Mouse (Mus musculus) ES-E14 (cell line): ENCODE results near the gene Sh3tc1.

ENCODE experiments used
- CHD2 ChIP-seq: IDR thresholded peaks from 2 replicates; pipeline ENCODE4 v1.6.1; 2014; ENCODE audit warnings: mild to moderate bottlenecking, low read depth, low read length, inconsistent platforms
- HCFC1 ChIP-seq: IDR thresholded peaks from 2 replicates; pipeline ENCODE4 v1.6.1; 2012; ENCODE audit warnings: low read length, inconsistent platforms, borderline replicate concordance; ENCODE audit not compliant: insufficient read depth
- MAFK ChIP-seq: IDR thresholded peaks from 2 replicates; pipeline ENCODE4 v1.6.1; 2014; ENCODE audit warnings: mild to moderate bottlenecking, low read depth, low read length, inconsistent platforms; ENCODE audit not compliant: insufficient read depth
- ZC3H11A ChIP-seq: IDR thresholded peaks from 2 replicates; pipeline ENCODE4 v1.6.1; 2012; ENCODE audit warnings: low read depth, mild to moderate bottlenecking, inconsistent platforms, low read length, borderline replicate concordance
- ZNF384 ChIP-seq: IDR thresholded peaks from 2 replicates; pipeline ENCODE4 v1.6.1; 2012; ENCODE audit warnings: low read depth, low read length, inconsistent platforms

DNA sequence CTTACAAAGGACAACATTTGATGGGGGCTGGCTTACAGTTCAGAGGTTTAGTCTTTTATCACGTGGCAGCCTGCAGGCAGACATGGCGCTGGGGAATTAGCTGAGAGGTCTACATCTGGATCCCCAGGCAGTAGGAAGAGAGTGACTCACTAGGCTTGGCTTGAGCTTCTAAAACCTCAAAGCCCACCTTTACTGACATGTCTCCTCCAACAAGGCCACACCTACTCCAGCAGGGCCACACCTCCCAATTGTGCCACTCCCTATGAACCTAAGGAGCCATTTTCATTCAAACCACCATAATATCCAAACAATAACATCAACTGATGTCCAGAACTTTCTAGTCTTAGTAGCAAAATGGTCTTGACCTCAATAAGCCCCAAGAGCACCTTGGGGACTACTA lies 30.5 kb upstream of the Sh3tc1 start:
- TF ChIP-seq MAFK (no peak), ZNF384 (no peak), HCFC1 (no peak), ZC3H11A (no peak), CHD2 (no peak; the same call in 1 of the 2 replicates)
